Mouse (Mus musculus): ENCODE results near the gene Slc35e2.
A peak's percentile ranks its signal among the peaks of the same experiment; 100 is the strongest.
"Not testable (repeated sequence)": the region's sequence is repeated elsewhere in the genome, so short reads cannot be mapped to it uniquely, and the experiment has no call there.

Slc35e2 gene

DNA sequence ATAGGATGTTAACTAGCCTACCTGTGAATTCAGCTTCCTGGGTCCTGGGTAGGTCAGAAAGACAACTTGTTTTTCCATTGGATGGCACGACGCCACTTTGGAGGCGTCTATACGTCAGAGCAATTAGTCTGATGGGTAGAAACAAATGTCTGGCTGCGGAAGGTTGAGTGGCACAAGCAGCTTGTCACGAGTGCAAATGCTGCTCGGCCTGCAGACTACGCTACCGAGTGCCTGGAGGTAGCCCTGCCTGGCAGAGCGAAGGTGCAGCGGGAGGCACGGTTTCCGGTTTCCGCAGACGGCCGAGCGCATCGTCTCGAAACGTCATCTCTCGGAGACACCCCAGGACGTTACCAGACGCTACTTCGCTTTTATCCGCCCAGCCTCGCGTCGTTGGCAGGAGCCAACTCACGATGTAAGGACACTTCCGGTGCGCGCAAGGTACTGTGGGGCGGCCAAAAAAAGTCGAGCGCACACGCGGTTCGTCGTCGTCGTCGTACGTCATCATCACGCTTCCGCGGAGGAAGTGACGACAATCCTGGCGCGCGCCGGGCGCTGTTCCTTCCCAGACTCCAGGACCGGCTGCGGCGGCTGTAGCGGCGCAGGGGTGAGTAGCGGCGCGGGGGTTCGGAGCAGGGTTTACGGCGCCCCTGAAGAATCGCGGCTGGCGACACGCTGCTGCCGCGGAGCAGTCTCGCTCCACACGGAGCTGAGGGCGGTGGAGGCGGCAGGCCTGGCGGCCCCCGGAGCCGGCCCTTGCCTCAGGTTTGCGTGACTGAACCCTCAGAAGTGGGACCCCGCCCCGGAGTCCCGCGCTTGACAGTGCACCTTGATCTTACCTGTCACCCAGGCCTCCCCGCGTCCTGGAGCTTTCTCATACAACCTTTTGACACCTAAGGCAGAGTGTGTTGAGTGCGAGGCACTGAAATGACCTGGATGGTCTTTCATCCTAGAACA, 23.4 kb downstream of the Slc35e2 start, which contains the start of gene Cdk11b:
TSS of gene Cdk11b (plus strand) at position 517 of the 954 bp plus-strand sequence.
- DNase-seq (ENCODE audit: low spot score in 2 of 2) = peak; percentile 92 to 95

DNA sequence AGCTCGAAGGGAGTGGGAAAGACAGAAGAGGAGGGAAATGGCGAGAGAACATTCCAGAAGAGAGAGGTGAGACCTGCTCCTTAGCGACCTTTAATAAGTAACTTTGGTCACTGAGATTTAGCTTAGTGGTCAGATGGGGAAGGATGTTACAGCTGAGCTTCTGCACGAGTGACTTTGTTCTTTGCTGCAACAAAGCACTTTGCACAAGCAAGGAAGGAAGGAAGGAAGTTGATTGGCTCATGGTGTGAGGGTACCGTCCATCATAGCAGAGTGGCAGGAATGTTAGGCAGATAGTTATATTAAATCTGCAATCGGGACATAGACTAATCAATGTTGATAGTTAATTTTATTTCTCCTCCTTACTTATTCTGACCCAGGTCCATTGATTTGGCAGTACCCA, 29.1 kb downstream of the Slc35e2 start:
- no peak for DNase-seq (ENCODE audit: low spot score in 2 of 2)

DNA sequence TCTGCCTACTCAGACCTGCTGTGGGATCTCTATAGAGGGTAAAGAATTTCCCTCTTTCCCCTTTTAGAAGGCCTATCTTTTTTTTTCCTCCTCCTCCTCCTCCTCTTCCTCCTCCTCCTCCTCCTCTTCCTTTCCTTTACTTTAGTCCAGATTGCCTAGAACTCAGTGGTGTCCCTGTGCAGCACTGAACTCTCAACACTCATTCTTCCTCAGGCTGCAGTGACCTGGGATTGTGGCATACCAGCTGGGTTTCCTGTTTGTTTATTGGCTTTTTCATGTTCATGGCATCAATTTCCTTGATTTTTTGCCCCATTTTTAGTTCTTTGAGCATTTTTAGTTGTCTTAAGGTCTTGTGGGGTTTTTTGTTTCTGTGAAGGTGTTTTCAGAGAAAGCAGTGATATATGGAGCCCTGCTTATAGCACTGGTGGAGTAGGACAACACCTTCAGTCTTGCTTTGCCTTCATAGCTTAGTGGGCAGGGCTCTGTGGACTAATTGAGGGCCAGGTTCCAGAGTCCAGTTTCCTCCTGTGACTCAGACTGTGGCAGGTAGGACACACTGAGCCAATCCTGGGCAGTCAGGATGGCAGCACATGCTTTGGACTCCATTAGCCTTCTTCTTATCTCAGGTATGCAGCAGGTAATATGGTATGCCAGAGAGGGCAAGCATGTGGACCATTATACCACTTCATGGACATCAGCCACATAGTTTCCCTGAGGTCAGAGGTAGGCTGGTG, 34.7 kb downstream of the Slc35e2 start:
- no peak for DNase-seq (ENCODE audit: low spot score in 2 of 2)

DNA sequence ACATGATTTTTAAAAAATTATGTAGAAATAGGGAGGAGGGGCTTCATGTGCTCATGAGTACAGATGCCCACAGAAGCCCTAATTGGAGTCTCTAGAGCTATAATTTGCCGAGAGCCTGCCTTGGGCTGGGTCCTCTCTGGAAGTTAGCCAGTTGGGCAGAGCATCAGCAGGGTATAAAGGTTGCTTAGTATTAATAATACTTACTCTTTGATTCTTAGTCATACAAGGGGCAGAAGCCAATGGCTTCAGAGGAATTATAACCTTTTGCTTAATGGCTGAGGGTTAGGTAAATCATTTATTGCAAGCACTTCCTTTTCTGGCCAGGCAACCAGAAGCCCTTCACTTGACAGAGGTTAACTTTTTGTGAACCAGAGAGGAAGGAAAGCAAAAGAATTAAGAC, 42.3 kb downstream of the Slc35e2 start:
- DNase-seq (ENCODE audit: low spot score in 2 of 2) = no peak

DNA sequence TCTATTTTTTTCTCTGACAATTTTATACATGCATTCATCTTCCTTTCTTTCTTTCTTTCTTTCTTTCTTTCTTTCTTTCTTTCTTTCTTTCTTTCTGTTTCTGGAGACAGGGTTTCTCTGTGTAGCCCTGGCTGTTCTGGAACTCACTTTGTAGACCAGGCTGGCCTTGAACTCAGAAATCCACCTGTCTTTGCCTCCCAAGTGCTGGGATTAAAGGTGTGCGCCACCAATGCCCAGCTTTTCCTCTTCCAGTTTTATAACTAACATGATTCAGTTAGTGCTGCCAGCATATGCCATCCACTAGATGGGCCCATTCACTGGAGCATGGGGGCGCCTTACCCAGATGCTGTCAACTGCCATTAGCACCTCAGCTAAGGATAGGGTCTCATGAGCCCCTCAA, 44.1 kb downstream of the Slc35e2 start, which contains the start of gene Gm10563:
TSS of gene Gm10563 (minus strand) at position 101 of the 400 bp plus-strand sequence.
- not testable (repeated sequence) for DNase-seq (ENCODE audit: low spot score in 2 of 2)

DNA sequence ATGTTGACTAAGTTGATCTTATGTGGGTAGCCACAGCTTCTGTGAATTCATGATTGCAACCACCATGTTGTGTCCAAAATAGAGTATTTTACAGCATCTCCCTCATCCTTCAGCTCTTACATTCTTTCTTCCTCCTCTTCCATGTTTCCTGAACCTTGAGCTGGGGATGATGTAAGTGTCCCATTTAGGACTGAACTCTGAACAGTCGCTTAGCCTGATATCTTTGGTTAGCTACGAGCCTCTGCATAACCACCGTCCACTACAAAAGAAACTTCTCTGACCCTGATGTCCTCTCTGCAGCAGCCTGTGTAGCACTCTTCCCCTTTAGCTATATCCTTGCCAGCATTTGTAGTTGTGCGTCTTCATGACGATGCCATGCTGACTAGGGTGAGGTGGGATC, 44.5 kb downstream of the Slc35e2 start:
- no peak for DNase-seq (ENCODE audit: low spot score in 2 of 2)

DNA sequence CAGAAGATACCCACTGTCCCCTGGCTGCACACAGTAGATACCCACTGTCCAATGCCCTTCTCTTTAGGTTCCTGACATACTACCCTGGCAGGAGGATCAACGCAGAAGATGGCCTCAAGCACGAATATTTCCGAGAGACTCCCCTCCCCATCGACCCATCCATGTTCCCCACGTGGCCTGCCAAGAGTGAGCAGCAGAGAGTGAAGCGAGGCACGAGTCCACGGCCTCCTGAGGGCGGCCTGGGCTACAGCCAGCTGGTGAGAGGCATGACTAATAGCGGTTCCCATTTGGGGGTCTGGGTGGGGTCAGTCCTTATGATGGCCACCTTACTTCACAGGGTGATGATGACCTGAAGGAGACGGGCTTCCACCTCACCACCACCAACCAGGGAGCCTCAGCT, 48.1 kb downstream of the Slc35e2 start:
- no peak for DNase-seq (ENCODE audit: low spot score in 2 of 2)

DNA sequence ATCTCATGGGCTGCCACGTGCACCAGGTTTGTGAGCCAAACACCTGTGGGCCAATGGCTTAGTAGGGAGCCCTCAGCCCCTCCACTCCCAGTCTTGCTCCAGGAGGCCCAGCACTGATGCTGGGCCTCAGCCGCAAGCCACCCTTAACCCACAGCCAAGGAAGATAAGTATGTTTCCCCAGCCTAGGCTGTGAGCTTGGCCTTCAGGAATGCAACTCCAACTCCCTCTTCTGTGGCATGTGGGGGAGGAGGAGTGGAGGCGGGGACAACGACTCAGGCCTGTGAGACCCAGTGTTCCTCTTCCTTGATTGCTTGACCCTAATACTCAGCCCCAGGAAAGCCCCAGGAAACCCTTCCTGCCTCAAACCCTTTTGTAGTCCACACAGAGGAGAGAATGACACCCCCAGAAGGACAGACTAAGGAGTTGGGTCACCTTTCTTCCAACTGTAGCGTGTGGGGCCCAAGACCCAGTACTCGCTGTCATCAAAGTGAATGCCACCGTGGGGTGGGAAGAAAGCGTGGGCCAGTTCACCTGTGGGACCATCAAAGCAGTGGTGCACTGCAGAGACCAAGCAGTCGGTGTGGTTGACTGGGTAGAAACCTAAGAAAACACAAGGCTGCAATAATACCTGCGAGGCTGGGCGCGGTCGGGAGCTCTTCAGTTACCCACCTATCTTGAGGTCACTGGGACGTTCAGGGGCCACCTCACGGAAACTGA, 50.5 kb downstream of the Slc35e2 start:
- DNase-seq (ENCODE audit: low spot score in 2 of 2) = no peak

DNA sequence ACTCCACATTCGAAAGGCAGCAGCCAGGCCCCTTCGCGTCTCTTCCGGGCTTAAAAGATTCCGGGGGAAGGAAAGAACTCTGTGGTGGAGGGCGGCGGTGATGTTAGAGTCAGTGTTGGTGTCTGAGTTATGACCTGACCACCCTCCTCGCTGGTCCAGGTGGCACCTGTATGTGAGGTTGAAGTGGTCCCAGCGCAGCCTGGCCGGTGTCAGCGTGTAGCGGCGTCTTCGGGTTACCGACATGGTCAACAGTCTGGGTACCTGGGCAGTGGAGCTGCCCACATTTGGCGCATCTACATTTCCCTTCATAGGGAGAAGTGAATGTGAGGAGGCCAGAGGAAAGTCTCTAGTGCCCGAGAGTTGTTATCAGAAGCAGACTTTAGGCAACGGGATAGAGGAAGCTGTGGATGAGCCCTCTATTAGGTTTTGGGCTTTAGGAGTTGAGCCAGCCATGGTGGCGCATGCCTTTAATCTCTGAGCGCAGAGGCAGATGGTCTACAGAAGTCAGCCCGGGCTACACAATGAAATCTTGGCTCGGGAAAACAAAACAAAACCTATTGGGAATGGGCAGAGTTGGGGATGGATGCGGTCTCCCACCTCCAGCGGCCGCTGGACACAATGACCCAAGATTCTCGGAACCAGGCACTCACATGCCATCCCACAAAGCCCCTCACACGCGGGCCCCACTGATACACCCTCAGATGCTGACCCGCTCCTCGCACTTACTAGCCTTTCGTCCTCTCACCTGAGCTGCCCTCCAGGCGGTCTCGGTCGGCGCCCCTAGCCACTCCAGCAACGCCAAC, 51.3 kb downstream of the Slc35e2 start:
- DNase-seq (ENCODE audit: low spot score in 2 of 2) = no peak

DNA sequence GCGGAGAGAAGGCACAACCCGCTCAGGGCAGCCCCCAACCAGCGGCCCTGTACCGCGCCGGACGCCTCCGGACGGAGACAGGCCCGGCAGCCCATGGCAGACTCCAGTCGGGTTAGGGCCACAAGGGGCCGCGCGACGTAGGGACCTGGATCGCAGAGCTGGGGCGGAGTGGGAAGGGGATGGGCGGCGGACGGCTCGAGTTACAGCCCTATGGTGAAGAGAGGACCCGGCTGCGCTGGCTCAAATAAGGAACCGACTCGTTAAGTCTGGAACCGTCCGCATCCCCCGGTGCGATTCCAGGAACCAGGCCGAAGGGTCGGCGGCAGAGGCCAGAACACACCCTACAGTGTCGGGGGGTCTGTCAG, 51.9 kb downstream of the Slc35e2 start, which contains the start of gene Mmp23:
TSS of gene Mmp23 (minus strand) at position 299 of the 365 bp plus-strand sequence.
- DNase-seq (ENCODE audit: low spot score in 2 of 2) = no peak

DNA sequence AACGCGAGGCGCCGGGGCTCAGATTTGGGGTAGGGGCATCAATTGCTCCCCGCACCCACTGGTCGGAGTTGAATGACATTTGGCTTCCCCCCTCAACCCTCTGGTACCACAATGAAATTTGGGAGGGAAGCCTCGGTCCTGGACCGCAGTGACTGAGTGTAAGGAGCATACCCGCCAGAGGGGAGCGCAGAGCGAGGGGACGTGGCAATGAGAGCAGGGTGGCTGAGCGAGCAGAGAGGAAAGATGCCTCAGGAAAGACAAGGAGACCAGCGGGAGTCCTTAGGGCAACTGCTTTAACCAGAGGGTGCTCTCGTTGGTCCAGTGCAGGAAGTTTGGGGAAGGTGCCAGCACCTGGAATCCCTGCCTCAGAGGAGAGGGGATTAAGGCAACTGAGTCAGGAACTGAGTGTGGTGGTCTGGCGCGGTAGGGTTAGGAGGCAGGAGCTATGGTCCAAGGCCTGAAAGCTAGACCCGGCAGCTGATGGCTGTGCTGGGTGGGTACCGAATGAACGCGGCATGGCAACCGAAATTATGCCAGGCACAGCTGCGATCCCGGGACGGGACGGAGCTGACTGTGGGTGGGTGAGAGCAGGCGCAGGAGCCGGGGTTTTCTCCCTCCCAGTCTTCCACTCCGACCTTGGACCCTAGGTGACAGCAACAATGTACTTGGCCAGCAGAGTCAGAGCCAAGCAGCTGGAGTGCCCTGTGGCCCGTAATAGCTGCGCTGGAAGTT, 52.4 kb downstream of the Slc35e2 start:
- DNase-seq (ENCODE audit: low spot score in 2 of 2) = no peak

DNA sequence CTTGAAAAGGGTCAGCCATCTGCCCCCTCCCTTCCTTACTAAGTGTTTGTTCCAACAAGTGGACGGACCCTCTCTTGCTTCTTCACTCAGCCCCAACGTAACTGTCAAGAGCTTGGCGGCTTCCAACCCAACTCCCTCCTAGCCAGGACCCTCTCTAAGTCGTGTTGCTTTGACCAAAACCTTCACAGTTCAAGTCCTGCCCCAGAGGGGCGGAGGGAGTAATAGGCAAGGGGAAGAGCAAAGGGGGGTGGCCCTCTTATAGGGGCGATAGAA, 52.9 kb downstream of the Slc35e2 start:
- DNase-seq (ENCODE audit: low spot score in 2 of 2) = no peak

DNA sequence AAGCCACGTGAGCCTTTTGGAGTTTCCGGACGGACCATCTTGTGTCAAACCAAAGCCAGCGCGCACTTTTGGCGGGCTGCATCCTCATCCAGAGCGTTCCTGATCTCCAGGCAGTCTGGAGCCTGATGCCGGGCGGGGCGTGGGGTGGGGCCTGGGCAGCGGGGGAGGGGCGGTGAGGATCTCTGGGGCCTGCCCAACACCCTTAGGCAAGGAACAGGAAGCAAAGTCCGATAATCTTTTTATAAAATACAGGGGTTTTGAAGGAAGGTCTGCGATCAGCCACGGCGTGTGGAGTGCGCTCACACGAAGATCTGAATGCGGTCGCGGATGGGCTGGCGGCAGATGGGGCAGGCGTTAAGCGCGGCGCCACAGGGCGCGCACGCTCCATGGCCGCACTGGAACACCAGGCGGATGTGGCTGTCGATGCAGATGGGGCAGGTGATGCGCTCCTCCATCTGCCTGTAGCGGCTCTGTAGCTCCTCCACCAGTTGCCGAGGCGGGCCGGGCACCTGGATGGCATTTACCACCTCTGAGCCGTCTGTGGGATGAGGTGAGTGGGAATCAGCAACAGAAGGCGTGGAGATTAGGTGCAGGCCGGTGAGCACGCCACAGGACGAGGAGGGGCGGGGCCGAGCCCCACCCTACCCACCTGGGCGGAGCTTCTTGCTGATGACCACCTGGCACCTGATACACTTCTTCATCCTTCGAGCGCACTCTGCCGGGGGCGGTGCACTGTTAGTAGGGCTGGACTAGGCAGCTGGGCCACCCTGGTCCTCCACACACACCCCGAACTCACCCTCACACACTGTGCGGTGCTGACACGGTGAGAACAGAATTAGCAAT, 53.5 kb downstream of the Slc35e2 start:
- peak; percentile 48 to 58 for DNase-seq (ENCODE audit: low spot score in 2 of 2)

DNA sequence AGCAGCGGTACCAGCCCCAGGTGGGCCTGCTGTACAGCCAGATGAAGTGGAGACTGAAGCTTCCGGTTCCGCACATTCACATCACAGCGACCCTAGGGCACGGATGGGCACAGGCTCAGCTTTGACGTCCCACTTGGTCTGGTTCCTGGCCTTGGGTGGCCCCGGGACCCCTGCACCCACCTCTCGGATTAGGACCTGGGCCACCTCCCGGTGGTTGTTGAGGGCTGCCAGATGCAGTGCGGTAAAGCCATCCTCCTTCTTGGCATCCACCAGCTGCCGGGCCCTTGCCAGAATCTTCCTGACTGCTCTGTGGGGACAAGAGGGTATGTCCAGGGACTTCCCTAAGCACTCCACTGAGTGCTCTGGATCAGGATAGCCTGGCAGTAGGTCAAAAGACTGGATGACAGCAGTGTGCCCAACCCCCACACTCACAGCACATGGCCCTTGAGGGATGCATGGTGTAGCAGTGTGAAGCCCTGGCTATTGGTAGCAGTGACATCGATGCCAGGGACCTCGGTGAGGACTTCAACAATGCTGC, 55.1 kb downstream of the Slc35e2 start:
- no peak for DNase-seq (ENCODE audit: low spot score in 2 of 2)

DNA sequence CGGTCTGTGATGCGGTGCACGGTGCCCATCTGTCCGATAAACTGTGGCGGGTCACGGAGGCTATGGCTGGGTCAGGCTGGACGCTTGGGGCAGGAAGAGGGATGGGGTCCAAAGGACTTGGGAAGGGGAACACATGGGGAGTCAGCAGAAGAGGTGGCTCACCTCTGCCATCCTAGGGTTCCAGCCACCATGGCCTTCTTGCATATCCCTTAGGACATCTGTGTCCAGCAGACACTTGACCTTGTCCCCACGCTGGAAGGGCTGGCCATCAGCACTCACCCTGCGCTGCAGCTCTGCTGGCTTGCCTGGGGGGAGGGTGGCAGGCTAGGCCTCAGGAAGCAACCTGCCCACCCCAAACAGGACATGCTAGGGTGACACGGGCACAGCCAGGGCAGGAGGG, 57.7 kb downstream of the Slc35e2 start:
- DNase-seq (ENCODE audit: low spot score in 2 of 2) = no peak

DNA sequence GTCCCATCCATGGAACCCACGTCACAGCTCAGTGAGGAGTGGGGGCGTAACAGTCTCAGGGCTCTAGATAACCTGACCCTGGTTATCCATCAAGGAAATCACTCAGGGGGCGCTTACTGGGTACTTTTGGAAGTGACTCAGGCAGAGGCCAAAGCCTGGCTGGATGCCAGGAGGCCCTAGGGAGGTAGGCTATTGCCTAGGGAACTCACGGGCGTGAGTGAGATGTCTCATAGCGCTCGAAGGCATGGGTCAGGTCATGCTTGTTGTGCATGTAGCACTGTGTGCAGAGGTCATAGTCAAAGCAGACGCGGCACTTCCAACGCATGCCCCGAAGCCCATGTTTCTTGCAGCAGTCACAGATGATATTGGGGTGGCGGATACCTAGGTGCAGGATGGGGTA, 59.4 kb downstream of the Slc35e2 start:
- DNase-seq (ENCODE audit: low spot score in 2 of 2) = no peak

DNA sequence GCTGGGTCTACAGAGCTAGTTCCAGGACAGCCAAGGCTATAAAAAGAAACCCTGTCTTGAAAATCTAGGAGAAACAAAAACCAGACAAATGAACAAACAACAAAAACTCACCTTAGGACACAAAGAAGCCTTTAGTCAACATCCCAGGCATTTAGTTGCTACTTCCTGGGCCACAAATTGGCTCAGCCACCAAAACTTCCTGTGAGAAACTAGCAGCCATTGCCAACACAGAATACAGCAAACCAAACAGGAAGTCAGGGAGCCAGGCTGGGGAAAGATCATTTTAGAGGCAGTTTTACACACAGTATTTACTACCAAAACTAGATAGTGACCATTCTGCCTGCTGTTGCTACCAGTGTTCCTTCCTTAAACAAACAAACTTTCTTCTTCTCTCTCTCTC, 65.7 kb downstream of the Slc35e2 start:
- no peak for DNase-seq (ENCODE audit: low spot score in 2 of 2)

DNA sequence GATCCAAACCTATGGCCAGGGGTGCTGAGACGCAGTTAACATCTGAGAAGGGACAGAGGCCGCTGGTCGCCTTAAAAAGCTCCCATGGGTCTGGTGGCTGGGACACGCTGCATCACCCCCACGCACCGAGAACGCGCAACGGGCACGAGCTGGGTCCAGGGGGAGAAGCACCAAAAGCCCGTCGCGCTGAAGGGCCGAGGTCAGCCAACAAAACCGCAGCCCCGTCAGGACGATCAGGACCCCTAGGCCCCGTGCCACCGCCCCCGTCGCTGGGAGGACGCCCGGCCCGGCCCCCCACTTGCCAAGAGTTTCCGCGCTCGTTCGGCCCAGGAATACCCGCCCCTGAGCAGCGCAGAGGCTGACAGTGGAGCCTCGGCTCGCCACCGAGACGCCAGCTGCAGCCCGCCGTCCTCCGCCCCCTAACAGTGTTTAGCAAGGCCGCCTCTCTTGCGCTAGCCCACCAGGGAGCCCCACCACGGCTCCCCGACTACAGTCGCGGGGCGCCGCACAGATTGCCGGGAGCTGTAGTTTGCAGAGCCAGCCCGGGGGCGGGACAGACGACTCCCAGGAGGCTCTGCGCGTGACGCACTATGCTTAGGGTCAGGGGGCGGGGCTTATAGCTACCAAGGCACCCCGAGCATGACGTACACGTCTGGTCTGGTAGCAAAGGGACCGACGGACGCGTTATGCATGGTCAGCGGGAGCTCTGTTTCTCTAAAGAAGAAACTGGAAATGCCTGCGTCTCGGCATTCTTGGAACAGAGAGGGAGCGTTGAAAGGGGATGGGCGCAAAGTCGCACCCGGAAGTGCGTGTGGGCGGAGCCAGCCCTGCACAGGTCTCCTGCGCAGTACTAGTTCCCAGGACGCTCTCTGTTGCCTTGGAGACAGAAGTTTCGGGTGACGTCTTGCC, 67.7 kb downstream of the Slc35e2 start, which contains the start of gene Mib2:
TSS of gene Mib2 (minus strand) at position 510 of the 909 bp plus-strand sequence.
- peak; percentile 96 to 97 for DNase-seq (ENCODE audit: low spot score in 2 of 2)

Measured in thymus, postnatal 10 days (tissue).